ENCODE assay signal across 31 mouse cellular contexts in genomic region chr14:117784960-117785359, GRCm38 (mm10).
A peak's percentile ranks its signal among the peaks of the same experiment; 100 is the strongest.
DNase-seq lines count a peak whose midpoint lies in the region; ATAC-seq and TF ChIP-seq lines count a peak whose summit lies in the region.
"Had no signal": no experiment of that assay in that cellular context is flagged by ENCODE, and none has a peak within 500 bp of the region (broad histone marks: within the 10 kb centered on the region; RNA-seq: fewer than 3 reads in every experiment).

No protein-coding gene starts in this region.

- 69% methylated on average over 9 of the region's 9 CpGs for WGBS in hindbrain, embryonic 13.5 days
- WGBS in hindbrain, postnatal 0 days: 72% methylated on average over 9 of the region's 9 CpGs
- WGBS in midbrain, embryonic 14.5 days: 72% methylated on average over 9 of the region's 9 CpGs
- 77% methylated on average over 9 of the region's 9 CpGs for WGBS in midbrain, embryonic 15.5 days
- WGBS in neural tube, embryonic 14.5 days: 55% methylated on average over 9 of the region's 9 CpGs

- no peaks in the 10 kb centered on the region for H3K9me3 ChIP-seq in hindbrain, embryonic 13.5 days
- no peaks in the 10 kb centered on the region for H3K9me3 ChIP-seq in hindbrain, postnatal 0 days (ENCODE audit: low read length)
- no peaks in the 10 kb centered on the region for H3K9me3 ChIP-seq in midbrain, embryonic 14.5 days (ENCODE audit: control insufficient read depth, low read length)
- H3K9me3 ChIP-seq in midbrain, embryonic 15.5 days: no peaks in the 10 kb centered on the region
- H3K9me3 ChIP-seq in neural tube, embryonic 14.5 days (ENCODE audit: control insufficient read depth, low read length): no peaks in the 10 kb centered on the region
- H3K9me3 ChIP-seq: embryonic facial prominence, embryonic 10.5 days; embryonic facial prominence, embryonic 13.5 days; forebrain, embryonic 12.5 days; forebrain, embryonic 15.5 days; heart, embryonic 12.5 days; heart, embryonic 15.5 days; hindbrain, embryonic 15.5 days had no signal

- no peak for TF ChIP-seq POLR2A in brain, embryonic 14.5 days (IDR thresholded peaks at IDR 0.05; ENCODE audit: borderline replicate concordance, extremely low read depth, insufficient read depth, insufficient read length, poor library complexity, severe bottlenecking)

- no peak overlapping the region for H3K4me2 ChIP-seq in hindbrain, embryonic 13.5 days
- no peak overlapping the region for H3K4me2 ChIP-seq in hindbrain, postnatal 0 days (ENCODE audit: low read depth, low read length)
- H3K4me2 ChIP-seq in midbrain, embryonic 14.5 days (ENCODE audit: low read length): no peak overlapping the region
- no peak overlapping the region for H3K4me2 ChIP-seq in midbrain, embryonic 15.5 days
- no peak overlapping the region for H3K4me2 ChIP-seq in neural tube, embryonic 14.5 days (ENCODE audit: low read depth, low read length)
- H3K4me2 ChIP-seq: embryonic facial prominence, embryonic 13.5 days; forebrain, embryonic 12.5 days; forebrain, embryonic 15.5 days; heart, embryonic 12.5 days; heart, embryonic 15.5 days; hindbrain, embryonic 15.5 days had no signal

- H3K9ac ChIP-seq in hindbrain, embryonic 13.5 days: no peak overlapping the region
- no peak overlapping the region for H3K9ac ChIP-seq in hindbrain, postnatal 0 days (replicated peaks; ENCODE audit: low read length)
- no peak overlapping the region for H3K9ac ChIP-seq in midbrain, embryonic 14.5 days (replicated peaks; ENCODE audit: low read length)
- H3K9ac ChIP-seq in midbrain, embryonic 15.5 days: no peak overlapping the region
- H3K9ac ChIP-seq in neural tube, embryonic 14.5 days (replicated peaks; ENCODE audit: low read depth, low read length): no peak overlapping the region
- H3K9ac ChIP-seq: embryonic facial prominence, embryonic 13.5 days; forebrain, embryonic 12.5 days; forebrain, embryonic 15.5 days; heart, embryonic 12.5 days; heart, embryonic 15.5 days; hindbrain, embryonic 15.5 days had no signal

- no peak overlapping the region for H3K4me3 ChIP-seq in hindbrain, embryonic 13.5 days
- no peak overlapping the region for H3K4me3 ChIP-seq in hindbrain, postnatal 0 days (ENCODE audit: low read length)
- no peak overlapping the region for H3K4me3 ChIP-seq in midbrain, embryonic 14.5 days (replicated peaks; ENCODE audit: low read depth, low read length)
- no peak overlapping the region for H3K4me3 ChIP-seq in midbrain, embryonic 15.5 days
- H3K4me3 ChIP-seq in neural tube, embryonic 14.5 days (ENCODE audit: low read depth, low read length): no peak overlapping the region
- H3K4me3 ChIP-seq: embryonic facial prominence, embryonic 10.5 days; embryonic facial prominence, embryonic 13.5 days; erythroblast, embryonic 14.5 days; forebrain, embryonic 12.5 days; forebrain, embryonic 15.5 days; heart, embryonic 12.5 days; heart, embryonic 15.5 days; hindbrain, embryonic 15.5 days had no signal

- no peak for DNase-seq in hindbrain, postnatal 0 days (ENCODE audit: low spot score)
- no peak for DNase-seq in midbrain, embryonic 14.5 days
- peak; percentile 34 for DNase-seq in brain, embryonic 14.5 days (ENCODE audit: low read depth)
- DNase-seq in testis, postnatal 10 days (ENCODE audit: low spot score): no peak
- DNase-seq: adrenal gland, postnatal 10 days; adrenal gland, postnatal 36 days; B cell, adult 2 months; cerebellum, adult 11 months; cerebellum, adult 2 months; cerebellum, adult 9-11 months; cerebellum, postnatal 36 days; embryo, embryonic 11 days; gastrocnemius, postnatal 25 days; heart, adult 18-20 months; heart, postnatal 10 days; heart, postnatal 36 days had no signal

- H3K36me3 ChIP-seq in hindbrain, embryonic 13.5 days: no peaks in the 10 kb centered on the region
- no peaks in the 10 kb centered on the region for H3K36me3 ChIP-seq in hindbrain, postnatal 0 days (ENCODE audit: insufficient read depth, low read length)
- H3K36me3 ChIP-seq in midbrain, embryonic 14.5 days (ENCODE audit: control insufficient read depth, insufficient read depth, low read length): no peaks in the 10 kb centered on the region
- H3K36me3 ChIP-seq in midbrain, embryonic 15.5 days (replicated peaks): no peaks in the 10 kb centered on the region
- no peaks in the 10 kb centered on the region for H3K36me3 ChIP-seq in neural tube, embryonic 14.5 days (ENCODE audit: control insufficient read depth, insufficient read depth, low read length)
- H3K36me3 ChIP-seq: embryonic facial prominence, embryonic 10.5 days; embryonic facial prominence, embryonic 13.5 days; forebrain, embryonic 12.5 days; forebrain, embryonic 15.5 days; G1E; heart, embryonic 12.5 days; heart, embryonic 15.5 days; hindbrain, embryonic 15.5 days had no signal

- no peaks in the 10 kb centered on the region for H3K27me3 ChIP-seq in hindbrain, embryonic 13.5 days
- no peaks in the 10 kb centered on the region for H3K27me3 ChIP-seq in hindbrain, postnatal 0 days (ENCODE audit: insufficient read depth, low read length)
- no peaks in the 10 kb centered on the region for H3K27me3 ChIP-seq in midbrain, embryonic 14.5 days (ENCODE audit: control insufficient read depth, insufficient read depth, low read length)
- H3K27me3 ChIP-seq in midbrain, embryonic 15.5 days (replicated peaks): no peaks in the 10 kb centered on the region
- H3K27me3 ChIP-seq in neural tube, embryonic 14.5 days (ENCODE audit: control insufficient read depth, insufficient read depth, low read length): no peaks in the 10 kb centered on the region
- H3K27me3 ChIP-seq: CH12.LX; embryonic facial prominence, embryonic 13.5 days; forebrain, embryonic 12.5 days; forebrain, embryonic 15.5 days; heart, embryonic 12.5 days; heart, embryonic 15.5 days; hindbrain, embryonic 15.5 days; Patski had no signal

- peak; percentile 58; the same call in 1 of the 2 replicates for ATAC-seq in hindbrain, embryonic 13.5 days (ENCODE audit: low FRiP score)
- no peak for ATAC-seq in hindbrain, postnatal 0 days
- no peak for ATAC-seq in midbrain, embryonic 14.5 days (ENCODE audit: low FRiP score, low TSS enrichment)
- ATAC-seq in midbrain, embryonic 15.5 days (replicated peaks): no peak
- ATAC-seq in neural tube, embryonic 14.5 days (ENCODE audit: low read depth): peak; percentile 80; the same call in 1 of the 2 replicates
- ATAC-seq: forebrain, embryonic 15.5 days; inflammation-experienced regulatory T-cells, adult 6 months; Patski had no signal

- peaks cover 26% of the 10 kb centered on the region for H3K4me1 ChIP-seq in hindbrain, embryonic 13.5 days (replicated peaks)
- peaks cover 5% of the 10 kb centered on the region; the same call in 1 of the 2 replicates for H3K4me1 ChIP-seq in hindbrain, postnatal 0 days (ENCODE audit: insufficient read depth, low read length)
- H3K4me1 ChIP-seq in midbrain, embryonic 14.5 days (ENCODE audit: control insufficient read depth, insufficient read depth, low read length): no peaks in the 10 kb centered on the region; the same call in 1 of the 2 replicates
- peaks cover 7% of the 10 kb centered on the region for H3K4me1 ChIP-seq in midbrain, embryonic 15.5 days
- H3K4me1 ChIP-seq in neural tube, embryonic 14.5 days (ENCODE audit: control insufficient read depth, insufficient read depth, low read length): no peaks in the 10 kb centered on the region
- H3K4me1 ChIP-seq: heart, embryonic 12.5 days; heart, embryonic 15.5 days had no signal

- 0 out of 2 replicates have a peak overlapping the region, but pooled peaks have one; percentile 2 for H3K27ac ChIP-seq in hindbrain, embryonic 13.5 days
- H3K27ac ChIP-seq in hindbrain, postnatal 0 days: no peak overlapping the region
- H3K27ac ChIP-seq in midbrain, embryonic 14.5 days (replicated peaks; ENCODE audit: low read depth, low read length): 0 out of 2 replicates have a peak overlapping the region, but pooled peaks have one; percentile 20
- H3K27ac ChIP-seq in midbrain, embryonic 15.5 days: no peak overlapping the region
- H3K27ac ChIP-seq in neural tube, embryonic 14.5 days (ENCODE audit: low read depth, low read length): no peak overlapping the region
- H3K27ac ChIP-seq: embryonic facial prominence, embryonic 10.5 days; embryonic facial prominence, embryonic 13.5 days; forebrain, embryonic 12.5 days; forebrain, embryonic 15.5 days; heart, embryonic 15.5 days; hindbrain, embryonic 15.5 days had no signal

- TF ChIP-seq CTCF in hindbrain, postnatal 0 days (IDR thresholded peaks at IDR 0.05; ENCODE audit: low read depth): no peak
- no peak for TF ChIP-seq CTCF in brain, embryonic 14.5 days (IDR thresholded peaks at IDR 0.05; ENCODE audit: borderline replicate concordance, extremely low read depth, insufficient read depth, insufficient read length)

Comparison
In these comparisons a context has a peak if more than half of its experiments do, and no peak if none do; other contexts are left out.
1. ATAC-seq: peak in hindbrain, embryonic 13.5 days (single experiment) and neural tube, embryonic 14.5 days (single experiment); none in hindbrain, postnatal 0 days (single experiment), midbrain, embryonic 14.5 days (single experiment) and midbrain, embryonic 15.5 days (single experiment).
2. H3K27ac ChIP-seq: peak in hindbrain, embryonic 13.5 days (single experiment) and midbrain, embryonic 14.5 days (single experiment); none in hindbrain, postnatal 0 days (single experiment), midbrain, embryonic 15.5 days (single experiment) and neural tube, embryonic 14.5 days (single experiment).